Mouse (Mus musculus): ENCODE measurements around the gene Spaca4. TPM values are rescaled to one million over a fixed set of nuclear protein-coding genes. Genes with fewer than 3 reads are reported as not detected.

The Spaca4 gene
- polyA plus RNA-seq, 1 experiment from 2014 or later = not detected

GRCm38 (mm10) chr7:45755703-45756102, 30.1 kb upstream of the Spaca4 start:
- Histone ChIP-seq H3K9me3 (ENCODE audit: control insufficient read depth, low read length) (no peaks in the 10 kb centered on the region), H3K9ac (ENCODE audit: low read depth, low read length) (no peak overlapping the region), H3K4me3 (ENCODE audit: low read depth, low read length) (no peak overlapping the region), H3K27ac (ENCODE audit: low read depth, low read length) (no peak overlapping the region), H3K36me3 (ENCODE audit: control insufficient read depth, insufficient read depth, low read length) (no peaks in the 10 kb centered on the region), H3K27me3 (ENCODE audit: control insufficient read depth, insufficient read depth, low read length) (peaks cover 15% of the 10 kb centered on the region), H3K4me2 (replicated peaks; ENCODE audit: low read depth, low read length) (no peak overlapping the region), H3K4me1 (replicated peaks; ENCODE audit: control insufficient read depth, insufficient read depth, low read length) (no peaks in the 10 kb centered on the region; the same call in 1 of the 2 replicates)
- DNase-seq (ENCODE audit: low spot score) (no peak), ATAC-seq (ENCODE audit: low FRiP score) (no peak)
- WGBS = 63% methylated on average over 6 of the region's 6 CpGs

DNA sequence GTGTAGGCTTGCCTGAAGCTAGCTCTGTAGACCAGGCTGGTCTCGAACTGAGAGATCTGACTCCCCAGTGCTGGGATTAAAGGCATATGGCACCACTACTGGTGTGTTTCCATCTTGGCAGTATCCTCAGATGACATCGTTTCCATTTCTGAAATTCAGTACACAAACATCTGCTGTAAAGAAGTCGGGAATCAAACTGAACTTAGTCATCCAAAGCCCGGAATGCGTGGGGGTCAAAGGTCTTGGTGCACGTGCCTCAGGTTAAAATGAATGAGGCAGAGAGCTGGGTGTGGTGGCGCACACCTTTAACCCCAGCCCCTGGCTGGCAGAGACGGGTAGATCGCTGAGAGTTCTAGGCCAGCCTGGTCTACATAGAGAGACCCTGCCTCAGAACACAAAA, 24.5 kb upstream of the Spaca4 start:
- H3K4me3 ChIP-seq (ENCODE audit: low read depth, low read length) = no peak overlapping the region
- DNase-seq (ENCODE audit: low spot score) (no peak), ATAC-seq (ENCODE audit: low FRiP score) (no peak)
- 79% methylated on average over 9 of the region's 9 CpGs for WGBS
- no peaks in the 10 kb centered on the region for H3K9me3 ChIP-seq (ENCODE audit: control insufficient read depth, low read length)
- H3K9ac ChIP-seq (ENCODE audit: low read depth, low read length) = no peak overlapping the region
- no peak overlapping the region for H3K27ac ChIP-seq (ENCODE audit: low read depth, low read length)
- no peaks in the 10 kb centered on the region for H3K27me3 ChIP-seq (ENCODE audit: control insufficient read depth, insufficient read depth, low read length)
- no peaks in the 10 kb centered on the region for H3K36me3 ChIP-seq (ENCODE audit: control insufficient read depth, insufficient read depth, low read length)
- H3K4me2 ChIP-seq (replicated peaks; ENCODE audit: low read depth, low read length) = no peak overlapping the region
- no peaks in the 10 kb centered on the region for H3K4me1 ChIP-seq (replicated peaks; ENCODE audit: control insufficient read depth, insufficient read depth, low read length)

- no peak overlapping the region for H3K4me3 ChIP-seq (ENCODE audit: low read depth, low read length)
- no peaks in the 10 kb centered on the region for H3K9me3 ChIP-seq (ENCODE audit: control insufficient read depth, low read length)
- H3K36me3 ChIP-seq (ENCODE audit: control insufficient read depth, insufficient read depth, low read length) = no peaks in the 10 kb centered on the region
- 50% methylated on average over 10 of the region's 10 CpGs for WGBS
- no peak overlapping the region for H3K27ac ChIP-seq (ENCODE audit: low read depth, low read length)
- DNase-seq (ENCODE audit: low spot score) = no peak
- H3K27me3 ChIP-seq (ENCODE audit: control insufficient read depth, insufficient read depth, low read length) = no peaks in the 10 kb centered on the region
- no peak for ATAC-seq (ENCODE audit: low FRiP score)
- H3K4me2 ChIP-seq (replicated peaks; ENCODE audit: low read depth, low read length) = no peak overlapping the region
- H3K9ac ChIP-seq (ENCODE audit: low read depth, low read length) = no peak overlapping the region
- no peaks in the 10 kb centered on the region for H3K4me1 ChIP-seq (replicated peaks; ENCODE audit: control insufficient read depth, insufficient read depth, low read length)
Measured at GRCm38 (mm10) chr7:45749401-45749800, 23.8 kb upstream of the Spaca4 start.

DNA sequence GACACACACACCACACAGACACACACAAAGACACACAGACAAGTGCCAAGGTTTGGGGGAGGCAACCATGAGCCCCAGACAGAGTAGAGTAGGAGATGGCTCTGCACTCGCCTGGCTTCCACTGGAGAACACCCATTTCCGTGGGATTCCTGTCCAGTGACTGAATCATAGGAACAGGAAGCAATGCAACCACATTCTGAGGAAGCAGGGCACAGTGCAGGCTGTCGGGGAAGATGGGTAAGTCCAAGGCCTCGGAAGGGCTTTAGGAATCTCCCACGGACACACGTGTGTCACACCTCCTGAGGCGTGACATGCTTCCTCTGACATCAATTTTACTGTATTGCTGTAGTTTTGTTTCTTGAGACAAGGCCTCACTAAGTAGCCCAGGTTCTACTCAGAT, 22.5 kb upstream of the Spaca4 start:
- DNase-seq (ENCODE audit: low spot score) = no peak
- Histone ChIP-seq H3K27me3 (ENCODE audit: control insufficient read depth, insufficient read depth, low read length) (no peaks in the 10 kb centered on the region), H3K27ac (ENCODE audit: low read depth, low read length) (no peak overlapping the region), H3K9ac (ENCODE audit: low read depth, low read length) (no peak overlapping the region), H3K9me3 (ENCODE audit: control insufficient read depth, low read length) (no peaks in the 10 kb centered on the region), H3K4me1 (replicated peaks; ENCODE audit: control insufficient read depth, insufficient read depth, low read length) (no peaks in the 10 kb centered on the region), H3K36me3 (ENCODE audit: control insufficient read depth, insufficient read depth, low read length) (no peaks in the 10 kb centered on the region), H3K4me2 (replicated peaks; ENCODE audit: low read depth, low read length) (no peak overlapping the region), H3K4me3 (ENCODE audit: low read depth, low read length) (no peak overlapping the region)
- no peak for ATAC-seq (ENCODE audit: low FRiP score)
- WGBS = 85% methylated on average over 7 of the region's 7 CpGs

DNA sequence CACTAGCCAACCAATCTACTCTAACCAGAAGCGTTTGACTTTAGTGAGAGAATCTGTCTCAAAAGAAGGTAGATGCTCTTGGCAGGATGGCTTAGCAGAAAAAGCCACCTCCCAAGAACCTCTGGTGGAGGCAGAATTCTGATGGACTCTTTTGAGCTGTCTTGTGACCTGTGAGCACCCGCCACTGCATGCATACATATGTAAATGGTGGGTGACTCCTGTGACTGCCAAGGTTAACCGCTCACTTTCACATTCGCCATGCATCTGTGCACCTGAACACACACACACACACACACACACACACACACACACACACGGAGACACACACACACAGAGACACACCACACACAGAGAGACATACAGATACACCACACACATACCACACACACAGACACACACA, 21.8 kb upstream of the Spaca4 start:
- WGBS = 90% methylated on average over 5 of the region's 5 CpGs
- ATAC-seq (ENCODE audit: low FRiP score) (no peak), DNase-seq (ENCODE audit: low spot score) (no peak)
- Histone ChIP-seq H3K36me3 (ENCODE audit: control insufficient read depth, insufficient read depth, low read length) (no peaks in the 10 kb centered on the region), H3K27me3 (ENCODE audit: control insufficient read depth, insufficient read depth, low read length) (no peaks in the 10 kb centered on the region; the same call in 1 of the 2 replicates), H3K4me3 (ENCODE audit: low read depth, low read length) (no peak overlapping the region), H3K9ac (ENCODE audit: low read depth, low read length) (no peak overlapping the region), H3K4me1 (replicated peaks; ENCODE audit: control insufficient read depth, insufficient read depth, low read length) (no peaks in the 10 kb centered on the region), H3K4me2 (replicated peaks; ENCODE audit: low read depth, low read length) (no peak overlapping the region), H3K27ac (ENCODE audit: low read depth, low read length) (no peak overlapping the region), H3K9me3 (ENCODE audit: control insufficient read depth, low read length) (no peaks in the 10 kb centered on the region)

DNA sequence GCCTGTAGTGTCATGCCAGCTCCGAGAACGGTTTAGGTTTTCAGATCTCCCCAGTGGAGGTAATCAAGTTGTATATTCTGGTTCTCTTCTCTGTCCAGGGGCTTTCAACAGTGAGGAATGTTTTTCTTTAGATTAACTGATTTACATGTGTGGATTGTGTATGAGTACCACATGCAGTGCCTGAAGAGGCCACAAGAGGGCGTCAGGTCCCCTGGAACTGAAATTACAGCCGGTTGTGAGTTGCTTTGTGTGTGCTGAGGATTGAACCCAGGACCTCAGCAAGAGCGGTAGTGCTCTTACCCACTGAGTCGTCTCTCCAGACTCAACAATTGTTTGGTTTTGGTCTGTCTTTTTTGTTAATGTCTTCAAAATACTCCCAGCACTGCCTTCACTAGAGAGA, 20.9 kb upstream of the Spaca4 start:
- Histone ChIP-seq H3K4me2 (replicated peaks; ENCODE audit: low read depth, low read length) (no peak overlapping the region), H3K4me1 (replicated peaks; ENCODE audit: control insufficient read depth, insufficient read depth, low read length) (no peaks in the 10 kb centered on the region), H3K27ac (ENCODE audit: low read depth, low read length) (no peak overlapping the region), H3K9me3 (ENCODE audit: control insufficient read depth, low read length) (no peaks in the 10 kb centered on the region), H3K4me3 (ENCODE audit: low read depth, low read length) (no peak overlapping the region), H3K27me3 (ENCODE audit: control insufficient read depth, insufficient read depth, low read length) (no peaks in the 10 kb centered on the region; the same call in 1 of the 2 replicates), H3K36me3 (ENCODE audit: control insufficient read depth, insufficient read depth, low read length) (no peaks in the 10 kb centered on the region), H3K9ac (ENCODE audit: low read depth, low read length) (no peak overlapping the region)
- 67% methylated on average over 6 of the region's 6 CpGs for WGBS
- no peak for ATAC-seq (ENCODE audit: low FRiP score)
- peak; percentile 33 for DNase-seq (ENCODE audit: low spot score)

DNA sequence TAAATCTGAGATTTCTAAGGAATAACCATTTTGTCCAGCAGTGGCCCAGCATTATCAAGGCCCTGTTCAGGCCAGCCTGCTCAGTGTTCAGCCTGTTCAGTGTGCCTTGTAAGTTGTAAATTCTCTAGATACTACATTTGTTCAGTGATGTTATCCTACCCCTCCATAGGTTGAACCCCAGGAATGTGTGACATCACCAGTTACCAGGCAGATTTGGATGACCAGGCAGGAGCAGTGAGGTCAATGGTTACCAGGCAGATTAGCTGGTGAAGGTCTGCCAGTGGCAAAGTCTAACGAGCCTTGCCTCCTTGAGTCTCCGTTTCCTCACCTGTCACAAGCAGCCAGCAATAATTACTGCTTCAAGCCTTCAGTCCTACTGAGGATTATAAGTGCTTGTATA, 18.8 kb upstream of the Spaca4 start:
- H3K4me1 ChIP-seq (replicated peaks; ENCODE audit: control insufficient read depth, insufficient read depth, low read length) = no peaks in the 10 kb centered on the region
- no peaks in the 10 kb centered on the region for H3K36me3 ChIP-seq (ENCODE audit: control insufficient read depth, insufficient read depth, low read length)
- no peak overlapping the region for H3K4me3 ChIP-seq (ENCODE audit: low read depth, low read length)
- no peak overlapping the region for H3K9ac ChIP-seq (ENCODE audit: low read depth, low read length)
- H3K9me3 ChIP-seq (ENCODE audit: control insufficient read depth, low read length) = no peaks in the 10 kb centered on the region
- H3K27ac ChIP-seq (ENCODE audit: low read depth, low read length) = no peak overlapping the region
- H3K4me2 ChIP-seq (replicated peaks; ENCODE audit: low read depth, low read length) = no peak overlapping the region
- ATAC-seq (ENCODE audit: low FRiP score) (no peak), DNase-seq (ENCODE audit: low spot score) (peak; percentile 72)
- no peaks in the 10 kb centered on the region; the same call in 1 of the 2 replicates for H3K27me3 ChIP-seq (ENCODE audit: control insufficient read depth, insufficient read depth, low read length)
- WGBS = 54% methylated on average over 2 of the region's 2 CpGs

DNA sequence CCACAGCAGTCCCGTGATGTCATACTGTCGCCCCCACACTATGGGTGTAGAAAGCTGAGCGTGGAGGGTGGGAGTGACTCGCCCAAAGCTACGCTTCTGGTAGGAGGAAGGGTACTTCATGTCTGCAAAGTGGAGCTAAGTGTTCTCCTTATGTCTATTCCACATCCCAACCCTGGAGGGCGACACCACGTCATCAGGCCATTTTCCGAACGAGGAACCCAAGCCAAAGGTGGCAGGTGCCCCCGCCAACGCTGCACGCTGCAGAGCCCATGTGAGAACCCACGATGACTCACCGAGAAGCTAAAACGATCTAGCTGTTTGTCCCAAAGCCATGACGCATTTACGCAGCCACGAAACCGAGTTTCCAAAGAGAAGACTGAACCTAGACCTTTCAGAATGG, 16.7 kb upstream of the Spaca4 start:
- Histone ChIP-seq H3K9ac (ENCODE audit: low read depth, low read length) (no peak overlapping the region), H3K4me2 (replicated peaks; ENCODE audit: low read depth, low read length) (no peak overlapping the region)

GRCm38 (mm10) chr7:45741777-45742176, 16.2 kb upstream of the Spaca4 start:
- Histone ChIP-seq H3K36me3 (ENCODE audit: control insufficient read depth, insufficient read depth, low read length) (no peaks in the 10 kb centered on the region), H3K27ac (ENCODE audit: low read depth, low read length) (no peak overlapping the region), H3K9me3 (ENCODE audit: control insufficient read depth, low read length) (no peaks in the 10 kb centered on the region), H3K4me2 (replicated peaks; ENCODE audit: low read depth, low read length) (no peak overlapping the region), H3K9ac (ENCODE audit: low read depth, low read length) (no peak overlapping the region), H3K4me1 (replicated peaks; ENCODE audit: control insufficient read depth, insufficient read depth, low read length) (no peaks in the 10 kb centered on the region), H3K27me3 (ENCODE audit: control insufficient read depth, insufficient read depth, low read length) (no peaks in the 10 kb centered on the region; the same call in 1 of the 2 replicates), H3K4me3 (ENCODE audit: low read depth, low read length) (no peak overlapping the region)
- WGBS = 32% methylated on average over 11 of the region's 11 CpGs
- no peak for DNase-seq (ENCODE audit: low spot score)
- no peak for ATAC-seq (ENCODE audit: low FRiP score)

More for the DNA sequence above, 16.7 kb upstream of the Spaca4 start:
- no peak overlapping the region for H3K27ac ChIP-seq (ENCODE audit: low read depth, low read length)
- no peaks in the 10 kb centered on the region for H3K4me1 ChIP-seq (replicated peaks; ENCODE audit: control insufficient read depth, insufficient read depth, low read length)
- H3K4me3 ChIP-seq (ENCODE audit: low read depth, low read length) = no peak overlapping the region
- DNase-seq (ENCODE audit: low spot score) = no peak
- H3K9me3 ChIP-seq (ENCODE audit: control insufficient read depth, low read length) = no peaks in the 10 kb centered on the region
- WGBS = 41% methylated on average over 19 of the region's 19 CpGs
- no peaks in the 10 kb centered on the region for H3K36me3 ChIP-seq (ENCODE audit: control insufficient read depth, insufficient read depth, low read length)
- H3K27me3 ChIP-seq (ENCODE audit: control insufficient read depth, insufficient read depth, low read length) = no peaks in the 10 kb centered on the region; the same call in 1 of the 2 replicates
- no peak for ATAC-seq (ENCODE audit: low FRiP score)

Data from hindbrain, embryonic 11.5 days (tissue).